Mouse (Mus musculus) forebrain, embryonic 16.5 days (tissue): ENCODE measurements around the gene Inmt. TPM values are rescaled to one million over a fixed set of nuclear protein-coding genes. Genes with fewer than 3 reads are reported as not detected.
"Not testable (repeated sequence)": the region's sequence is repeated elsewhere in the genome, so short reads cannot be mapped to it uniquely, and the experiment has no call there.

Experiments used
- ATAC-seq: fragments of 200-750 bp; cut with Nextera tagmentation; 2 replicates; pipeline ENCODE4 v1.8.0; 2017; ENCODE audit warnings: mild to moderate bottlenecking, moderate library complexity
- H3K27ac ChIP-seq: fragments of 300-500 bp; sonication (generic); 2 replicates; pipeline ENCODE4 v1.5.1; 2014; ENCODE audit warnings: low read length, control low read depth
- H3K27me3 ChIP-seq: fragments of 300-500 bp; sonication (generic); replicated peaks from 2 replicates; pipeline ENCODE4 v1.6.1; 2014; ENCODE audit warnings: low read length; ENCODE audit not compliant: control insufficient read depth, insufficient read depth
- H3K36me3 ChIP-seq: fragments of 300-500 bp; sonication (generic); 2 replicates; pipeline ENCODE4 v1.6.1; 2014; ENCODE audit not compliant: control insufficient read depth, insufficient read depth
- H3K4me1 ChIP-seq: fragments of 300-500 bp; sonication (generic); replicated peaks from 2 replicates; pipeline ENCODE4 v1.6.1; 2014; ENCODE audit warnings: low read length; ENCODE audit not compliant: control insufficient read depth, insufficient read depth
- H3K4me2 ChIP-seq: fragments of 300-500 bp; sonication (generic); 2 replicates; pipeline ENCODE4 v1.6.1; 2014; ENCODE audit warnings: mild to moderate bottlenecking, low read length, control low read depth
- H3K4me3 ChIP-seq: fragments of 300-500 bp; sonication (generic); replicated peaks from 2 replicates; pipeline ENCODE4 v1.5.1; 2014; ENCODE audit warnings: mild to moderate bottlenecking, low read length, control low read depth
- H3K9ac ChIP-seq: fragments of 300-500 bp; sonication (generic); replicated peaks from 2 replicates; pipeline ENCODE4 v1.6.1; 2014; ENCODE audit warnings: low read depth, low read length, control low read depth
- H3K9me3 ChIP-seq: fragments of 300-500 bp; sonication (generic); 2 replicates; pipeline ENCODE4 v1.6.1; 2016; ENCODE audit warnings: low read length; ENCODE audit not compliant: control insufficient read depth
- WGBS: fragments of 180-500 bp; shearing (Covaris S2); extraction: QIAGEN DNeasy Blood & Tissue Kit; methylation state at CpG from one replicate; pipeline ENCODE4 v1.1.7; 2014; 5-methylcytosine and 5-hydroxymethylcytosine counted together
- polyA plus RNA-seq: library from polyadenylated mRNA; unstranded; fragments of >200 nt; fragmentation: Nextera tagmentation; extraction: Ambion mirVana; gene quantifications from 2 replicates; pipeline ENCODE4 v1.2.1, GENCODE M21; 2015

The Inmt gene
- polyA plus RNA-seq, 1 experiment from 2014 or later = not detected

- no peak for ATAC-seq
- Histone ChIP-seq H3K4me2 (no peak overlapping the region), H3K36me3 (no peaks in the 10 kb centered on the region), H3K9ac (no peak overlapping the region), H3K27me3 (no peaks in the 10 kb centered on the region), H3K4me1 (no peaks in the 10 kb centered on the region), H3K27ac (no peak overlapping the region), H3K9me3 (no peaks in the 10 kb centered on the region), H3K4me3 (no peak overlapping the region)
- 93% methylated on average over 3 of the region's 3 CpGs for WGBS
Measured at GRCm38 (mm10) chr6:55193171-55193570, 18.3 kb upstream of the Inmt start.

- H3K27me3 ChIP-seq = no peaks in the 10 kb centered on the region
- no peaks in the 10 kb centered on the region for H3K9me3 ChIP-seq
- 66% methylated on average over 4 of the region's 4 CpGs for WGBS
Measured at GRCm38 (mm10) chr6:55191537-55191936, 16.7 kb upstream of the Inmt start.

GRCm38 (mm10) chr6:55189406-55189805 is 14.6 kb upstream of the Inmt start:
- no peak overlapping the region for H3K9ac ChIP-seq
- ATAC-seq = no peak
- H3K36me3 ChIP-seq = no peaks in the 10 kb centered on the region
- H3K9me3 ChIP-seq = no peaks in the 10 kb centered on the region
- no peaks in the 10 kb centered on the region for H3K27me3 ChIP-seq
- H3K4me2 ChIP-seq = no peak overlapping the region
- no peak overlapping the region for H3K4me3 ChIP-seq
- no peaks in the 10 kb centered on the region for H3K4me1 ChIP-seq
- H3K27ac ChIP-seq = no peak overlapping the region

More at GRCm38 (mm10) chr6:55191537-55191936, 16.7 kb upstream of the Inmt start:
- ATAC-seq = no peak
- Histone ChIP-seq H3K27ac (no peak overlapping the region), H3K4me3 (no peak overlapping the region), H3K4me2 (no peak overlapping the region), H3K36me3 (no peaks in the 10 kb centered on the region), H3K4me1 (no peaks in the 10 kb centered on the region), H3K9ac (no peak overlapping the region)

GRCm38 (mm10) chr6:55187827-55188226 is 13.0 kb upstream of the Inmt start:
- H3K36me3 ChIP-seq = not testable (repeated sequence)
- WGBS = 95% methylated on average over 17 of the region's 17 CpGs

GRCm38 (mm10) chr6:55182655-55183430 is 8.0 kb upstream of the Inmt start:
- Histone ChIP-seq H3K9me3 (no peaks in the 10 kb centered on the region), H3K9ac (no peak overlapping the region), H3K4me3 (no peak overlapping the region), H3K4me2 (no peak overlapping the region), H3K27ac (no peak overlapping the region), H3K4me1 (no peaks in the 10 kb centered on the region), H3K36me3 (no peaks in the 10 kb centered on the region), H3K27me3 (no peaks in the 10 kb centered on the region)
- ATAC-seq = no peak
- WGBS = 83% methylated on average over 1 of the region's 1 CpGs

More at GRCm38 (mm10) chr6:55187827-55188226, 13.0 kb upstream of the Inmt start:
- not testable (repeated sequence) for H3K27ac ChIP-seq, H3K4me1 ChIP-seq, H3K9me3 ChIP-seq, H3K27me3 ChIP-seq, H3K9ac ChIP-seq, H3K4me3 ChIP-seq, ATAC-seq, H3K4me2 ChIP-seq

- Histone ChIP-seq H3K9me3 (no peaks in the 10 kb centered on the region), H3K4me2 (no peak overlapping the region), H3K36me3 (no peaks in the 10 kb centered on the region), H3K27me3 (no peaks in the 10 kb centered on the region), H3K9ac (no peak overlapping the region), H3K4me3 (no peak overlapping the region), H3K27ac (no peak overlapping the region), H3K4me1 (no peaks in the 10 kb centered on the region)
- WGBS = 86% methylated on average over 7 of the region's 7 CpGs
- no peak for ATAC-seq
Measured at GRCm38 (mm10) chr6:55179560-55179959, 4.7 kb upstream of the Inmt start.

GRCm38 (mm10) chr6:55177060-55177732 is 2.4 kb upstream of the Inmt start:
- no peak overlapping the region for H3K9ac ChIP-seq
- H3K9me3 ChIP-seq = no peaks in the 10 kb centered on the region
- no peak overlapping the region for H3K4me3 ChIP-seq
- H3K36me3 ChIP-seq = no peaks in the 10 kb centered on the region
- 52% methylated on average over 12 of the region's 12 CpGs for WGBS
- H3K27me3 ChIP-seq = no peaks in the 10 kb centered on the region
- ATAC-seq = no peak
- no peaks in the 10 kb centered on the region for H3K4me1 ChIP-seq
- H3K27ac ChIP-seq = no peak overlapping the region
- H3K4me2 ChIP-seq = no peak overlapping the region

DNA sequence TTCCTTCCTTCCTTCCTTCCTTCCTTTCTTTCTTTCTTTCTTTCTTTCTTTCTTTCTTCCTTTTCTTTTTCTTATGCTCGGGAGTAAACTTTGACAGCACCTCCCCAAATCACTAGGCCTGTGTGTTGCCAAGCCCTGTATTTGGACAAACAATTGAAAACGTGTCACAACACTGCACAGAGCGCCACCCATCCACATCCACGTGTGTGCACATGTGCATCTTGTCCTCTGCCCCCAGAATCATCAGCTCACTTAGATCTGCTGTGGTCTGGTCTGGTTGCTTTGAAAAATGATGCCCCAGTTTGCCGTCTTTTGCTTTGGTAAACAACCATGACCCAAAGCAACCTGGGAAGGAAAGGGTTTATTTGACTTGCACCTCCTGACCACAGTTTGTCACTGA is 1.0 kb upstream of the Inmt start:
- Histone ChIP-seq H3K4me1 (no peaks in the 10 kb centered on the region), H3K9me3 (no peaks in the 10 kb centered on the region), H3K27me3 (no peaks in the 10 kb centered on the region), H3K9ac (no peak overlapping the region), H3K4me3 (no peak overlapping the region), H3K27ac (no peak overlapping the region), H3K36me3 (no peaks in the 10 kb centered on the region), H3K4me2 (no peak overlapping the region)
- no peak for ATAC-seq
- WGBS = 51% methylated on average over 5 of the region's 5 CpGs

- ATAC-seq = no peak
Measured at GRCm38 (mm10) chr6:55175456-55175855, 613 bp upstream of the Inmt start.

More at GRCm38 (mm10) chr6:55175456-55175855, 613 bp upstream of the Inmt start:
- Histone ChIP-seq H3K9me3 (no peaks in the 10 kb centered on the region), H3K27me3 (no peaks in the 10 kb centered on the region), H3K4me1 (no peaks in the 10 kb centered on the region), H3K9ac (no peak overlapping the region), H3K4me3 (no peak overlapping the region), H3K4me2 (no peak overlapping the region), H3K36me3 (no peaks in the 10 kb centered on the region), H3K27ac (no peak overlapping the region)
- WGBS = 41% methylated on average over 2 of the region's 2 CpGs
